Mouse (Mus musculus) liver (tissue): ENCODE results near the gene Napsa.

Source experiments
- DNase-seq: peaks from one replicate; pipeline ENCODE4 v3.0.0-alpha.2; 2020; ENCODE audit warnings: mixed read lengths

Napsa gene

GRCm38 (mm10) chr7:44572213-44572701 is at the start of gene Napsa:
TSS of gene Napsa (plus strand) at chr7:44572380.
- DNase-seq, result no peak

GRCm38 (mm10) chr7:44523056-44523455 is 49.1 kb upstream of the Napsa start:
- no peak for DNase-seq

GRCm38 (mm10) chr7:44524502-44524901 is 47.7 kb upstream of the Napsa start, which contains the start of gene Mybpc2:
TSS of gene Mybpc2 (minus strand) at chr7:44524656.
- no peak for DNase-seq

- DNase-seq, result no peak
Observed at GRCm38 (mm10) chr7:44525126-44525832, 46.9 kb upstream of the Napsa start.

- DNase-seq, result no peak
Observed at GRCm38 (mm10) chr7:44526414-44527154, 45.6 kb upstream of the Napsa start.

GRCm38 (mm10) chr7:44527483-44528398 is 44.4 kb upstream of the Napsa start:
- peak; percentile 77 for DNase-seq

- DNase-seq, result no peak
Observed at GRCm38 (mm10) chr7:44529518-44529917, 42.7 kb upstream of the Napsa start.

GRCm38 (mm10) chr7:44530507-44530906 is 41.7 kb upstream of the Napsa start:
- DNase-seq, result no peak

GRCm38 (mm10) chr7:44531207-44531606 is 41.0 kb upstream of the Napsa start:
- DNase-seq, result no peak

- DNase-seq, result no peak
Observed at GRCm38 (mm10) chr7:44531946-44532732, 40.0 kb upstream of the Napsa start, which contains the start of gene Spib. TSS of gene Spib (minus strand) at chr7:44532071.

- no peak for DNase-seq
Observed at GRCm38 (mm10) chr7:44532918-44533745, 39.0 kb upstream of the Napsa start.

- no peak for DNase-seq
Observed at GRCm38 (mm10) chr7:44533746-44534045, 38.5 kb upstream of the Napsa start.

- no peak for DNase-seq
Observed at GRCm38 (mm10) chr7:44534242-44534641, 37.9 kb upstream of the Napsa start.

GRCm38 (mm10) chr7:44534656-44535441 is 37.3 kb upstream of the Napsa start:
- DNase-seq, result no peak

GRCm38 (mm10) chr7:44535657-44536589 is 36.3 kb upstream of the Napsa start:
- no peak for DNase-seq

- no peak for DNase-seq
Observed at GRCm38 (mm10) chr7:44536590-44536968, 35.6 kb upstream of the Napsa start.

GRCm38 (mm10) chr7:44537009-44537408 is 35.2 kb upstream of the Napsa start:
- DNase-seq, result no peak

GRCm38 (mm10) chr7:44537496-44537895 is 34.7 kb upstream of the Napsa start:
- no peak for DNase-seq
